Mouse (Mus musculus): Measurements from ENCODE around the gene Ripply3.
"Not testable (repeated sequence)": the region's sequence is repeated elsewhere in the genome, so short reads cannot be mapped to it uniquely, and the experiment has no call there.

Gene Ripply3

DNA sequence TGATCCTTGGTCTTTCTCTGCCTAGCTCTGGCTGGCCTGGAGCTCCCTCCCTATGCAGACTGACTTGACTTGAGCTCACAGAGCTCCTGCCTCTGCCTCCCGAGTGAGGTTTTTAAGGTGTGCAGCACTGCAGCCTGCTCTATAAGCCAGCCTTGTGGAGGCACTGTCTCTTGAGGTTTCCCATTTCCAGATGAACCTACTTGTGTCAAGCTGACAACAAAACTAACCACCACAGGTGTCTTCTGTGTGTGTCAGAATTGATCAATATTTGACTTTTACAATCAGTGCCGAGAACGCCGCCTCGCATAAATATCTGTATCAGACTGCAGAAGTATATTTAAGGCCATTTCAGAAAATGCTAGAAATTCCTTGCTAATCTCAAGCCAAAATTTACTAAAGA lies 13.6 kb upstream of the Ripply3 start:
- no peak for DNase-seq (ENCODE audit: low read depth, low spot score)

DNA sequence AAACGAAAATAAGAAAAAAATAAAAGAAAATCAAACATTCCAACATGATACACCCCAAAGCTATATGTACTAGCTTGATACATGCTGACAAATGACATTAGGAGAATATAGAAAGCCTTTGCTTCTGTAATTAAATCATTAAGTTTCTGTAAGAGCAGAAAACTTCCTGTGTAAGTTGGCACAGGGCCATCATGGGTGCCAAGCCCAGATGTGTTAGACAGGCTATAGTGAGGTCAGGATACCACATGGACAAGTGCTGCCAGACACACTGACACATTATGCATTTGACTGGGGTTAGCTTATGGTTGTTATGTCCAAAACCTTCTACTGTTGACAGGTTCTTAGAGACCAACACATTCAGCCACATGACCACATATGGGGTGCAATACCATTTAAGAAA lies 13.0 kb upstream of the Ripply3 start:
- DNase-seq (ENCODE audit: low read depth, low spot score): no peak

DNA sequence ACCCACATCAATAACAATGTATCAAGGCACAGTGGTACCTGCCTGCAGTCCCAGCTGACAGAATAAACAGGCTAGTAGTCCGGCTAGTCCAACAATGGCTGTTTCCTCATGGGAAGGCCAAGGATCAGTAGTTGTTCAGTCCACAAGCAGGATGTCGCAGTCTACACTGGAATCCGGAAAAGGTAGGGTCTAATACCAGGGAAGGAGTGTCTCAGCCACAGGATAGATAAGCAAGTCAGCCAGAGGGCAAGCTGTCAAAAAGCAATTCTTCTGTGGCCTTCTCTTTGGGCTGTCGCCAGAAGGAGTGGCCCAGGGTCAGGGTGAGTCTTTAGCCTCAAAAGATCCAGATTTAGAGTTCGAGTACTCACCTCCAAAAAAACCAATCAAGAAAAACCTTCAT lies 10.5 kb upstream of the Ripply3 start:
- DNase-seq (ENCODE audit: low read depth, low spot score): no peak

DNA sequence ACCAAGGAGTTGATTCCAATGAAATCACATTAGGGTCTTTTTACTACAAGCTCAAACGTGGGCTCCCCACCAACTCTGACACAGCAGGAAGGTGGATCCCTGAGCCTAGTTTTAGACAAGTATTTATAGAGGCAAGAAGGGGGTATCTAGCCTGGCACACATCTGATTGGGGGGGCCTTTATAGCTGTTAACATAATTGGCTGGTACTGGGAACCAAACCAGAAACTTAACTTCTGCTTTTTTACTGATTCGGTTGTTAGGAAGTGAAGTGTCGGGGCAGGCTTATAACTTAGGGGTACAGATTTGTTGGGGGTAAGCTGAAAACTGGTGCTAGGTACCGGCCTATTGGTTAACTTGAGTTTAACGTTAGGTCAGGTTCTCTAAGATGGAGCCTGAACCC lies 8.0 kb upstream of the Ripply3 start:
- DNase-seq (ENCODE audit: low read depth, low spot score): no peak

DNA sequence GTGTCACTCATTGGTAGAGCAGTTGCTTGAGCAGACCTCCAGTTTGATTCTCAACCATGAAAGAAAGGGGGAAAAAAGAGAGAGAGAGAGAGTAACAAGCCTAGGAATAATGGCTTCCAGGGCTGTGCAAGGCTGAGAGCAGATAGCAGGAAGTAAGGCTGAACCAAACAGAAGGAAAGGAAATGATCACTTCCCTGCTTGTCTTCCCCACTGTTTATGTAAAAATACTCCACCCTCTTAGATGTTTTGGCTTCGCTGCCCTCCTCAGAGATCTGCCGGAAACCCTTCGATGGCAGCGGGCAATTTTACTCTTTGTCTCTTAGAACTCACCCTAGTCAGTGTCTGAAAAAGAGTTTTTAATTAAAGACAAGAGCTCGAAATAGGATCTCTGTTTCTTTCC lies 4.5 kb upstream of the Ripply3 start:
- peak; percentile 31 for DNase-seq (ENCODE audit: low read depth, low spot score)

DNA sequence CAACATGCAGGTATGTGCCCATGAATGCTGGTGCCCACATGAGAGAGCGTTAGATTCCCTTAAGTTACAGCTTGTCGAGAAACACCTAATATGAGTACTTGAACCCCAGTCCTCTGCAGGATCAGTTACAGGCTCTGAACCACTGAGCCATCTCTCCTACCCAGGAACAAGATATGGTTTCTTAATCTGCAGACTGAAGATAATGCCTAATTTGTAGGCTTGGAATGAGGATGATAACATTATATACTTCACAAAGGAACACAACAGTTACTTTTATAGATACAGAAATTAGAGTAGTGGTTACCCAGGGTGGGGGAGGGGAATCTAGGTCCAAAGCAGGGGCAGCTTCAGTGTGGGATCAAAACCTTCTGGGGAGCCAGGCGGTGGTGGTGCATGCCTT lies 2.2 kb upstream of the Ripply3 start:
- DNase-seq (ENCODE audit: low read depth, low spot score): no peak

DNA sequence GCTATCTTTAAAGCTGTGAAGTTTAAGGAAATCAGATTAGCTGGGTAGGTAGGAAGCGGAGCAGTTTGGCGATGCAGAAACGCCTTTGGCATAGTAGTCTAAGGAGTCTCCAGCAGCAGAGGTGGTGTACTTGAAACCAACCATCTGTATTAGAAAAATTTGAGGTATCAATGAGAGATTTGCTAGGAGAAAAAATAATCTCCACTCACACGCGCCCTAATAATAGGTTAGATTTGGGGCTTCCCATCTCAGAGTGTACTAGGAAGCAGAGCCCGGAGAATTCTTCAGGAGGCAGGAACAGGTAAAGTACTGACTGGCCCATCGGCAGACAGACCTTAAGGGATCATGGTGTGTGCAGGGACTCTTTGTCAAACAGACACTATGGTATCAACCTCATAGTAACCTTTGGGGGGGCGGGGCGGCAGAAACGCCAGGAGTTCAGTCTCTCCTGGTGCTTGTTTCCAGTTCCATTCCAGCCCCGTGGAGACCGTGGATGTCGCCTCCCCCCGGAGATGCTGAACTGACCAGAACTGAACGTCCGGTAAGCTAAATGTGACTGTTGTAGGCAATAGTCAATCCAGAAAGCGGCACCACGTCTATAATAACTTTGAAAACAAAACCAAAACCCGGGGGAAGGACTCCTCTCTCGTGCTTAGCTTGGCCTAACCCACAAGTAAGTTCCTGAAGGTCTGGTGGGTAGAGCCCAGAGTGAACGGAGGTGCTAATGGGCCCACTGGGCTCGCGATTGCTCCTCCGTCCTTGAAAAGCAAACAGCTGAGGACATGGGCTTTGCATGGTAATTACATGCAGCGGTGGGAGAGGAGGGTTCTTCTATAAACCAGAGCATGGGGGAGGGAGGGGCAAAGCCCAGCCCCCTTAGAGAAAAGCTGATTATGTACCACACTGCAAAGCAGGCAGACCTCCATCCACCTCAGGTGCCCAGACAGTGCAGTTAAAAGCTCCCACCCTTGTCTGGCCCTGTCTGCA lies 954 bp downstream of the Ripply3 start:
- peak; percentile 20 for DNase-seq (ENCODE audit: low read depth, low spot score)

DNA sequence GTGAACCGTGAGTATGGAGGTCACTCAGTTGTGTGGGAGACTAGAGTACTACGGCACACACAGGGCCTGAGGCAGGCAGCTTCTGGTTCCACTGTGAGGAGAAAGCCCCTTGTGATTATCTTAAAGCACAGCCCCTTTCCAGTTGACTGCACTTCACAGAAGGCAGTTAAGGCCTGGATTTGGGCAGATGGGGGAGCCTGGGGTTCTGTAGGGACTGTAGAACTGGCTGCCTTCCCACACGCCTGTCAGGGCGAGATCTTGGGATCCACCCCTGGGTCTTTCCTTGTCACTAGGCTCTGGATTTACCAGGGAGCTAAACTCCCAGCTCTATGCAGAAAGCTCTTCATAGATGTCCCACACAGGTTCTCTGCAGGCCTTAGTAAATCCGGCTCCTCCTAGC lies 2.2 kb downstream of the Ripply3 start:
- no peak for DNase-seq (ENCODE audit: low read depth, low spot score)

DNA sequence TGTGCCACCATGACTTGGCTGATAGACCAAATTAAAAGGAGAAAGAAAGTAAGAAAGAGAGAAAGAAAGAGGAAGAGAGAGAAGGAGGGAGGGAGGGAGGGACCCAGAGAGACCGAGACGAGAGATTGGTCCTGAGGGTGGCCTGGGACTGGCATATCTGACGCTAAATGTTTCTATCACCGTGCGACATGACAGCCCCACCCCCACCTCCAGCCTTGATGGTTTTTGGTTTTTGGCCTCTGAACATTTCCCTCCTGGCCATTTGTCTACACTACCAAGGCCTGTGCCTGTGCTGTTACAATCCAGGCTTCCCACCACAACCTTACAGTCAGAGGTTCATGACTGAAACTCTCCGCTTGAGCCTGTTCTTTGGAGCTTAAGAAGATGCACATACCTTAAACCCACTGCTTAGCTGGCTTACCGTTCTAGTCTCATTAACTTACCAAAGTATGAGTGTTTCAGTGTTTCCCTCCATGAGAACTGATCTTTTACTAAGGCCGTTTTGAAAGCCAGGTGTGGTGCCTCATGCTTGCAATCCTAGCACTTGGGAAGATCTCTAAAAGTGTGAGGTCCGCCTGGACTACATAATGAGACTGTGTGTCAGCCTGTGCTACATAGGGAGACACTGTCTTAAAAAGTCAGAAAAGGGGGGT lies 3.1 kb downstream of the Ripply3 start:
- DNase-seq (ENCODE audit: low read depth, low spot score): no peak

DNA sequence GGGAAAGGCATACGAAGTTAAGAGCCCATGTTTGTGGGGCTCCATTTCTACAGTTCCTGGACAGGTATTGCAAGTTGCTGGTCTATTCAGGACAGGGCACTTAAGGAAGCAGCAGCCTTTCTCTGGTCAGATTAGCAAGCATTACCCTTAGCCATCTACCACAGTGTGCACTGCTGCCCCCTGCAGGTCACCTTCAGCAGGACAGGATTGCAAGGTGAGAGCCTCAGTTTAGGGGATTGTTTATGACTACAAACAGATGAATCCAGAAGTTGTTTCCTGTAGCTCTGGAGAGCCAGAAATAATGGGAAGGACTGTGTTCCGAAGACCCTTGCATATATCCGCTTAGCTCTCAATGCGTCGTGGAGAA lies 3.6 kb downstream of the Ripply3 start:
- peak; percentile 81 for DNase-seq (ENCODE audit: low read depth, low spot score)

DNA sequence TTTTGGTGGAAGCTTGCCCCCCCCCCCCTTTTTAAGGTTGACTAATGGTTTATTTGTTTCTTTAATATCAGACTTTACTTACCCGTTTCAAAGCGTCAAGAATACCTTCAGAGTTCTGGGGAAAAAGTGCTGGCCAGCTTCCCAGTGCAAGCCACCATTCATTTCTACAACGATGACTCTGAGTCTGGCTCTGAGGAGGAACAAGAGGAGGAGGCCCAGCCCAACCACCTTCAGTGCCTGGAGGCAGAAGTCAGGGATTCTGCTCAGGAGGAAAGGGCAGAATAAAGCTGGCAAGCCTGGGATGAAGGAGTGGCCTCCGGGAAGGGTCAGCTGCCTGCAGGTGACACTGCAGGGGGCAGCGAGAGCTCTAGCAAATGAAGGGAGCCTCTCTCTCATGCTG lies 7.4 kb downstream of the Ripply3 start:
- DNase-seq (ENCODE audit: low read depth, low spot score): no peak

DNA sequence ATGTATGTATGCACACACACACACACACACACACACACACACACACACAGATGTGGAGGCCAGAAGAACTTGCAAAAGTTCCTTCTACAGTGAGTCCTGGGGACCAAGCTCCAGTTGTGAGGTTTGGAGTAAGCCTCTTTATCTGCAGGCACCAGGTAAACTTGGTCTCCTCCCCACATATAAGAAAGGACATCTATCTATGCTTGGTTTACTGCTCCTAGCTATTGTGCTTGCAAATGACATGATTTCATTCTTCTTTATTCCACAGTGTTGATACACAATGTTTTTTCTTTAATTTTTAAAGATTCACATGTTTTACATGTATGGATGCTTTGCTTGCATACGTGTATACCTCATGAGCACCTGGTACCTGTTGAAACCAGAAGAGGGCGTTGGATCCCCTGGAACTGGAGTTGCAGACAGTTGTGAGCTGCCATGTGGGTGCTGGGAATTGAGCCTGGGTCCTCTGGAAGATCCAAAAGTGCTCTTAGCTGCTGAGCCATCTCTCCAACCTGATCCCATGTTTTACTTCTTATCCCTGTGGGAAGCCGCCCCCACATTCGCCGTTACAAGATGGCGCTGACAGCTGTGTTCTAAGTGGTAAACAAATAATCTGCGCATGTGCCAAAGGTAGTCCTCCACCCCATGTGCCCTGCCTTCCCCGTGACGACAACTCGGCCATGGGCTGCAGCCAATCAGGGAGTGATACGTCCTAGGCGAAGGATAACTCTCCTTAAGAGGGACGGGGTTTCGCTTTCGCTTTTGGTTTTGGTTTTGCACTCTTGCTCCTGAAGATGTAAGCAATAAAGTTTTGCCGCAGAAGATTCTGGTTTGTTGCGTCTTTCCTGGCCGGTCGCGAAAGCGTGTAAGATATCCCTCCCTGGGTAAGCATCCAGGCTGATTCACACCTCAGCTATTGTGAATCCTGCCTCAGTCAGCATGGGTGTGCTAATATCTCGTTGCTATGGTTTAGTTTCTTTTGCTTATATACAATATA lies 11.2 kb downstream of the Ripply3 start:
- DNase-seq (ENCODE audit: low read depth, low spot score): not testable (repeated sequence)

DNA sequence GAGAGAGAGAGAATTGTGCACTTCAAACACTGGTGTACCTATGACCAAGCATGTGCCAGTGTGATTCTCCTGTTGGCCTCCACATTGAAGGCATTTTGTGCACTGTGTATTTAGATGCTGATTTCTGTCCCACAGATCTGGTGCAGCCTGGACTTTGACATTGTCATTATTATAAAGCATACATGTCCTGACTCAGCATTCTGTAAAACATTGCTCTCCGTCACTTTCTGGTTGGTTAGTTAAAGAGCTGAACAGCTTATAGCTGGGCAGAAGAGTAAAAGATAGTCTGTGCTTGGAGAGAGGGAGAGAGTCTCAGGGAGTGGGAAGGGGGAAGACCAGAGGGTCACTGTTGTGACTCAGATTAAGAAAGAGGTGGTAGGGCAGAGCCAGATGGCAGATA lies 17.5 kb downstream of the Ripply3 start:
- no peak for DNase-seq (ENCODE audit: low read depth, low spot score)

DNA sequence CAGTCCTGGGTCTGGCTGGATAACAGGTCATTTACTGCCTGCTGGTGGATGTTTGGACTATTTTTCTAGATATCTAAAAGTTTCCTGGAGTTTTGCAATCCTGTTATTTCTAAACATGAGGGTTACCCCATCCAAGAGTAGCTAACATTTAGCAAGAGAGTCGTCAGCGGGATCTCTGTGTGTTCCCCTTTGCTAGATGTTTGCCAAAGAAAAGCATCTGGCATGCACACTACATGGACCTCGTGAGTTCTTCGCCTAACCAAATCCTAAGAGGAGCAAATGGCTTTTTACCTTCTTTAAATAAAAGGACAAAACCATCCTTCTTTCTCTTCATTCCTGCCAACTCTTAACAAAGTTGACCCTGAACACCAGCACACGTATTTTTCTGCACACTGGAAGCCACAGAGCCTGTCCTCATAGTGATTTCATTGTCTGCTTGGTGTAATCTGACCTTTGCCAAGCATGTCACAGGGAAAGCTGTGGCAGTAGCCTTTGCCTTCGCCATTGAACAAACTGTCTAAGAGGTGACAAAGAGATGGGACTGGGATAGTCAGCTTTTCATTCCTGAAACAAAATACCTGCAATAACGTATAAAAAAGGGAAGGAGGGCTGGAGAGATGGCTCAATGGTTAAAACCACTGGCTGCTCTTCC lies 19.0 kb downstream of the Ripply3 start:
- DNase-seq (ENCODE audit: low read depth, low spot score): no peak

DNA sequence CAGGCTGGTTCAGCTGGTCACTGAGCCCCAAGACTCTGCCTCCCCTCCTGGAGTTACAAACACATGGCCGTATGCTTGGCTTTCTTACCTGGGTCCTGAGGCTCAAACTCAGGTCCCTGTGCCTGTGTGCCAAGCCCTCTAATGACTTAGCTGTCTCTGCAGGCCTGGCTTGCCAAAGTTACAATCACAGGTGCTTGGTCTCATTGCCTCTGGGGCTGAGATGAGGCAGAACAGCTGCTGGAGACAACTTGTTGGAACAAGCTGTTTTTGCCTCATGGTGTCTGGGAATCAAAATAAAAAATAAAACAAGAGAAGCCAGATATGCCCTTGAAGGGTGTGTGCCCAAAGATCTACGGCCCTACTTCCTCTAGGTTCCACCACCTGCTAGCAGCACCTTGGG lies 20.6 kb downstream of the Ripply3 start:
- DNase-seq (ENCODE audit: low read depth, low spot score): no peak

DNA sequence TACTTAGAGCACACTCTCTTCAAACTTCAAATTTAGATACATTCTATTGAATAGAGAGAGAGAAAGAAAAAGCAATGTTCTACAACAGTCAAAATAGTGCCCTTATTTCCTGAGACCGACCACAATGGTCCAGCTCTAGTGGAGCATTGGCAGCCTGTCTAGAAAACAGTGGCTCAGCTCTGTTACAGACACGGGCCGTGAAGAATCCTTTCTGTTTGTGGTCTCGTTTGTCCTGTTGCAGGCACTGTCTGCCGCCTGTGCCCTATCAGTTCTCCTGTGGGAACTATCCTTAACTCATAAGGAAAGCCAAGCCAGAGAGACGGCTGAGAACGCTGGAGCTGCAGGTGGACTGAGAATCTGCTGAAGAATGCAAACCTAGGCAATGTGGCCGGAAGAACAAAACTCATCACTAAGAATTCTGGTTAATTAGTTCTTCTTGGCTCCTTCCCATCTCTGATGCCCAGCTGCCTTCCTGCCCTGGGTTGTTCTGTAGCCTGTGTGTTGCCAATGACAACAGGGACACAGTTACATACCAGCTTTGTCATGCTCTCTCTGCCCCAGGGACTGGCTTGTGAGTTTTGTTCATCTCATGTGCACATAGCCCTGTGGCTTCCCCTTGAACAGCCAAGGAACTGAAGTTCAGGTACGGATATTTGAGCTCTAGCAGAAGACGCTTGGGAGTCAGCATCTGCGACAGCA lies 21.5 kb downstream of the Ripply3 start:
- no peak for DNase-seq (ENCODE audit: low read depth, low spot score)

DNA sequence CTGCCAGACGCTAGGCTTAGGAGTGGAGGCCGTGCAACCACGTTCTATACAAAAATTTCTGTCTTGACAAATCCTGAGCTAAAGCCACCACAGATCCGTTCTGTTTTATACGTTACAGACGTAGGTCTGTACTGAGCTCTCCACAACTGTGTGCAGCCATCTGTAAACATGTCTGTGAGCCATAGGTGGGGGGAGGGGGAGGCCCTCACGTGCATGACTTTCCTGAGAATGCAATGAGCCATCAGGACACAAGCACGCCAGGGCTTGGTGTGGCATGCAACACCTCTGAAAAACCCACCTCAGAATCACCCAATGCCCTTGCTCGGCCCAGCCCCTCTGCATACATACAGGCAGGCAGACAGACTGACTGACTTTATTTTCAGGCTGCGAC lies 22.1 kb downstream of the Ripply3 start:
- DNase-seq (ENCODE audit: low read depth, low spot score): no peak

DNA sequence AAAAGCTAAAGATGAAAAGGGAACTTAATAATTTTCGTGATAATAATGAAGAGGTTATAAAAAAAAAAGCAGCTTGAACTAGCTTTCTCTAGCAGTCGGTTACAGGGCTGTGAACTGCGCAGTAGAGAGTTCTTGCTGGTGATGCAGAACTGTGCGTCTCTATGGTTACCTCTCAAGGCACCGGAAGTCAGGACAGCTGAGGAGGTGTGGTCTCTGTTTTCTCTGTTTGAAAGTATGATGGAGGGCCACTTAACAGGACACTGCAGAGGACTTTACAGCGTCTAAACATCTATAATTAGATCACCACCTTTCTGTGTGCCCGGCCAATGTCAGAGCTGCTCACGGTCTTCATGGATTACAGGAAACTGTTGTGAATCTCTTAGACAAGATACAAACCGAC lies 26.2 kb downstream of the Ripply3 start:
- DNase-seq (ENCODE audit: low read depth, low spot score): peak; percentile 29

DNA sequence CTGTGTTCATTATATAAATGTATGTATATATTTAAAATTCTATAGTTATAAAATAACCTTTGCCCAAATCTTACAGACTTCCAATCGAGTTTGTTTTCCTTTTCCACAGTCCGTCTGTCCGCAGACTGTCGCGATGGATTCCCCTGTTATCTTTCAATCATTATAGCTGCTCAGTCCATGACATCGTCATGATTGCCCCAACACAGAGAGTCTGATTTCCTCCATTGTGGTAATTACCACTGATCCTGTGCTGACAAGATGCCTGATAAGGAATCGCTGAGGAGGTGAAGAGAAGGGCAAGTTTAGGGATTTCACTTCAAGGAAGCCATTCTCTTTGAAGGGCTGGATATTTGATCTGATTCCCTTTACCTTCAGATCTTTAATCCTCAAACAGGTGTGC lies 27.8 kb downstream of the Ripply3 start:
- DNase-seq (ENCODE audit: low read depth, low spot score): no peak

DNA sequence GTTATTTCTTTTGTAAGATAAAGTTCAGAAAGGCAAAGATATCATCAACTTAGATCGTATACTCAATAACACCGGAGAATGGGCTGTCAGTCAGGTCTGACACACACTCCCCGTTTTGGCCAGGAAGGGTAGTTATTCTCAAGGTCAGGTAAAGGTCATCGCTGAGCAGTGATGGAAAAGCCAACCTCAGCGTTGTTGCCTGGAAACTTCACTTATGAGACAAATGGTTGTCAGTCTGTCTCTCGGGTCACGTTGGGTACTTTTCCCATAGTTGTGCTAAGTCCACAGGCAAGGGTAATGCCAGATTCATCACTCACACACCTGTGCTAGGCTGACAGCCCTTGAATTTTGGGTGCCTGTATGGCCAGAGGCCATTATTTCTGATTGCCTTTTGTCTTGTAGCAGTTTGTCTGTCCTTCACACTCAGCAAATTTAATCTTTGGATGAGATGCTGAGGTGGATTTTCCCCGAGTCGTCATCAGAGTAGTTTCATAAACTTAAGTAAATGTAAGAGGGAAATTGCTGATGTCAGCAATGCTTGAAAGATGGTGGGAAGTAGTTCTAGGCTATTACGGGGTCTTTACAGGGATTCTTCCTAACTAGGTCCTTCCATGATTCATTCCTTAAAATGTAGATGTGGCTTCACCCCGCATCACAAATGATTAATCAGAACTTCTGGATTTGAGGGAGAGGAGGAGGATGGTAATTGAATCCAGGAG lies 28.7 kb downstream of the Ripply3 start:
- no peak for DNase-seq (ENCODE audit: low read depth, low spot score)
